Mouse (Mus musculus): Measurements from ENCODE around the gene Znfx1. TPM values are rescaled to one million over a fixed set of nuclear protein-coding genes. Genes with fewer than 3 reads are reported as not detected.
A peak's percentile ranks its signal among the peaks of the same experiment; 100 is the strongest.

Gene Znfx1
- polyA plus RNA-seq, 1 experiment, result 23.3 TPM

GRCm38 (mm10) chr2:167063906-167064496 is 1.2 kb upstream of the Znfx1 start:
- TF ChIP-seq MYOD1 (IDR thresholded peaks at IDR 0.05; ENCODE audit: control insufficient read depth in 1 of 3, insufficient read length in 2 of 3, low read depth in 2 of 3), result no peak
- peak; percentile 33 for TF ChIP-seq MAX (IDR thresholded peaks at IDR 0.05; ENCODE audit: low read depth)
- peaks cover 40% of the 10 kb centered on the region for H3K36me3 ChIP-seq (ENCODE audit: control insufficient read depth, insufficient read depth)
- peak overlapping the region; percentile 90 for H3K4me2 ChIP-seq (ENCODE audit: low read depth)
- peak overlapping the region; percentile 90 for H3K4me3 ChIP-seq
- no peaks in the 10 kb centered on the region for H3K27me3 ChIP-seq (ENCODE audit: control insufficient read depth, insufficient read depth, insufficient read length)
- peaks cover 33% of the 10 kb centered on the region for H3K79me2 ChIP-seq (ENCODE audit: control insufficient read depth, insufficient read depth)
- H3ac ChIP-seq (ENCODE audit: control insufficient read depth, insufficient read length), result peak overlapping the region; percentile 65

GRCm38 (mm10) chr2:167062497-167062911 is 311 bp downstream of the Znfx1 start:
- TF ChIP-seq USF1 (IDR thresholded peaks at IDR 0.05; ENCODE audit: low read depth), result no peak
- TF ChIP-seq TCF3 (IDR thresholded peaks at IDR 0.05; ENCODE audit: insufficient read length, low read depth), result no peak
- TF ChIP-seq MYOG (IDR thresholded peaks at IDR 0.05; ENCODE audit: control insufficient read depth in 1 of 3, insufficient read depth in 1 of 3, insufficient read length in 2 of 3, low read depth in 2 of 3), result peak in 2 of 3 experiments; percentile 65 to 66
- TF ChIP-seq MYOD1 (IDR thresholded peaks at IDR 0.05; ENCODE audit: control insufficient read depth in 1 of 3, insufficient read length in 2 of 3, low read depth in 2 of 3), result peak in 2 of 3 experiments; percentile 58 to 81
- TF ChIP-seq SRF (IDR thresholded peaks at IDR 0.05; ENCODE audit: control insufficient read depth, insufficient read length, low read depth), result no peak
- TF ChIP-seq POLR2AphosphoS2 (IDR thresholded peaks at IDR 0.05; ENCODE audit: insufficient read length, low read depth), result peak; percentile 90
- TF ChIP-seq REST (IDR thresholded peaks at IDR 0.05; ENCODE audit: insufficient read depth, insufficient read length), result no peak
- TF ChIP-seq CEBPB (IDR thresholded peaks at IDR 0.05; ENCODE audit: insufficient read depth, poor library complexity, severe bottlenecking), result no peak
- TF ChIP-seq TCF12 (IDR thresholded peaks at IDR 0.05; ENCODE audit: insufficient read depth, poor library complexity, severe bottlenecking), result no peak
- TF ChIP-seq E2F4 (IDR thresholded peaks at IDR 0.05; ENCODE audit: insufficient read depth), result peak; percentile 40
- TF ChIP-seq MAX (IDR thresholded peaks at IDR 0.05; ENCODE audit: low read depth), result no peak
- peak; percentile 89 for TF ChIP-seq POLR2A (IDR thresholded peaks at IDR 0.05; ENCODE audit: insufficient read length, low read depth)
- Histone ChIP-seq H3K27me3 (ENCODE audit: control insufficient read depth, insufficient read depth, insufficient read length) (no peaks in the 10 kb centered on the region), H3K79me2 (ENCODE audit: control insufficient read depth, insufficient read depth) (peaks cover 33% of the 10 kb centered on the region), H3K4me3 (peak overlapping the region; percentile 90), H3ac (ENCODE audit: control insufficient read depth, insufficient read length) (peak overlapping the region; percentile 65), H3K36me3 (ENCODE audit: control insufficient read depth, insufficient read depth) (peaks cover 45% of the 10 kb centered on the region), H3K4me2 (ENCODE audit: low read depth) (peak overlapping the region; percentile 93)

GRCm38 (mm10) chr2:167061381-167062034 is 1.3 kb downstream of the Znfx1 start:
- Histone ChIP-seq H3ac (ENCODE audit: control insufficient read depth, insufficient read length) (peak overlapping the region; percentile 65), H3K4me3 (peak overlapping the region; percentile 90), H3K27me3 (ENCODE audit: control insufficient read depth, insufficient read depth, insufficient read length) (no peaks in the 10 kb centered on the region), H3K36me3 (ENCODE audit: control insufficient read depth, insufficient read depth) (peaks cover 45% of the 10 kb centered on the region), H3K79me2 (ENCODE audit: control insufficient read depth, insufficient read depth) (peaks cover 33% of the 10 kb centered on the region), H3K4me2 (ENCODE audit: low read depth) (peak overlapping the region; percentile 93)
- no peak for TF ChIP-seq E2F4 (IDR thresholded peaks at IDR 0.05; ENCODE audit: insufficient read depth)
- TF ChIP-seq TCF3 (IDR thresholded peaks at IDR 0.05; ENCODE audit: insufficient read length, low read depth), result no peak
- TF ChIP-seq CEBPB (IDR thresholded peaks at IDR 0.05; ENCODE audit: insufficient read depth, poor library complexity, severe bottlenecking), result no peak
- TF ChIP-seq MAX (IDR thresholded peaks at IDR 0.05; ENCODE audit: low read depth), result no peak
- no peak for TF ChIP-seq REST (IDR thresholded peaks at IDR 0.05; ENCODE audit: insufficient read depth, insufficient read length)
- TF ChIP-seq SRF (IDR thresholded peaks at IDR 0.05; ENCODE audit: control insufficient read depth, insufficient read length, low read depth), result no peak
- no peak for TF ChIP-seq USF1 (IDR thresholded peaks at IDR 0.05; ENCODE audit: low read depth)
- no peak for TF ChIP-seq TCF12 (IDR thresholded peaks at IDR 0.05; ENCODE audit: insufficient read depth, poor library complexity, severe bottlenecking)
- no peak for TF ChIP-seq POLR2AphosphoS2 (IDR thresholded peaks at IDR 0.05; ENCODE audit: insufficient read length, low read depth)
- TF ChIP-seq POLR2A (IDR thresholded peaks at IDR 0.05; ENCODE audit: insufficient read length, low read depth), result no peak
- no peak for TF ChIP-seq MYOD1 (IDR thresholded peaks at IDR 0.05; ENCODE audit: control insufficient read depth in 1 of 3, insufficient read length in 2 of 3, low read depth in 2 of 3)
- no peak for TF ChIP-seq MYOG (IDR thresholded peaks at IDR 0.05; ENCODE audit: control insufficient read depth in 1 of 3, insufficient read depth in 1 of 3, insufficient read length in 2 of 3, low read depth in 2 of 3)

GRCm38 (mm10) chr2:167060761-167061160 is 2.1 kb downstream of the Znfx1 start:
- Histone ChIP-seq H3K27me3 (ENCODE audit: control insufficient read depth, insufficient read depth, insufficient read length) (no peaks in the 10 kb centered on the region), H3K4me2 (ENCODE audit: low read depth) (peak overlapping the region; percentile 93), H3K79me2 (ENCODE audit: control insufficient read depth, insufficient read depth) (peaks cover 33% of the 10 kb centered on the region), H3K36me3 (ENCODE audit: control insufficient read depth, insufficient read depth) (peaks cover 45% of the 10 kb centered on the region), H3K4me3 (peak overlapping the region; percentile 90), H3ac (ENCODE audit: control insufficient read depth, insufficient read length) (no peak overlapping the region)
- TF ChIP-seq REST (IDR thresholded peaks at IDR 0.05; ENCODE audit: insufficient read depth, insufficient read length) (no peak), TCF12 (IDR thresholded peaks at IDR 0.05; ENCODE audit: insufficient read depth, poor library complexity, severe bottlenecking) (no peak), MYOD1 (IDR thresholded peaks at IDR 0.05; ENCODE audit: control insufficient read depth in 1 of 3, insufficient read length in 2 of 3, low read depth in 2 of 3) (no peak), E2F4 (IDR thresholded peaks at IDR 0.05; ENCODE audit: insufficient read depth) (no peak), MAX (IDR thresholded peaks at IDR 0.05; ENCODE audit: low read depth) (no peak), CEBPB (IDR thresholded peaks at IDR 0.05; ENCODE audit: insufficient read depth, poor library complexity, severe bottlenecking) (no peak), POLR2AphosphoS2 (IDR thresholded peaks at IDR 0.05; ENCODE audit: insufficient read length, low read depth) (no peak), POLR2A (IDR thresholded peaks at IDR 0.05; ENCODE audit: insufficient read length, low read depth) (no peak), USF1 (IDR thresholded peaks at IDR 0.05; ENCODE audit: low read depth) (no peak), TCF3 (IDR thresholded peaks at IDR 0.05; ENCODE audit: insufficient read length, low read depth) (no peak), MYOG (IDR thresholded peaks at IDR 0.05; ENCODE audit: control insufficient read depth in 1 of 3, insufficient read depth in 1 of 3, insufficient read length in 2 of 3, low read depth in 2 of 3) (no peak)

Data from myocyte (in vitro differentiated cells).